Mouse (Mus musculus): ENCODE data around the gene Mettl9. TPM values are rescaled to one million over a fixed set of nuclear protein-coding genes. Genes with fewer than 3 reads are reported as not detected.

Gene Mettl9
- polyA plus RNA-seq, 1 experiment from 2014 or later: 50.9 TPM

DNA sequence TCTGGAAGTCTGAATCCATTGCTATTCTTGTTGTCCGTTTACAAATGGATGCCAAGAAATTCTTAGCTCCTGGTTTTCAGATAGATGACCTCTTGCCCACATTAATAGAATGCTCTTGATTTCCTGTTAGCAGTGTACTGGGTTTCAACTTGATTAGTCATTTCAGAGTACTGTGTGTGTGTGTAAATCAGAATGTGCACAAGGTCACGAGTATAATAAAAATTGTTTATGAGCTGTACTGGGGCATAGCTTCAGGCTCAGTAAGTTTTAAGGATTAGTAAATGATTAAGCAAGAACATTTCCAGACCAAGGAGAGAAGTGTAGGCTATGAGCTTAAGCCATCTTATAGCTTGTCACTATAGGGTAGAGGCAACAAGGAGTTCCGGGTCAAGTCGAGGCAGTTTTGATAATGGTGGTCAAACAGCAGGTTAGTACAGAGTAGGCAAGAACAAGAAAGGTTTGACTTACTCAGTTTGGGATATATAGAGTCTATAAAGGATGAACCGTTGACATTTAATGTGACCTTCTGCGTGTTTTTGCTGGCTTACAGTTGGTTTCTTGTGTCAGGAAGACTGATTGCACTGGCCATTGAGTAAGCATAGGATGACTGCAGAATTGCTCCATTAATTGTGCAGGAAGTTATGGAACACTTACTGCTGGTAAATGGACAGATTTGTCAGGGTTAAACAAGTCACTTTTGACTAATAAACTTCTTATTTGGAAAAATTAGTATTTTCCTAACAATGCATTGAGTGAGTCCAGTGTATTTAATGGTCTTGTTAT is 11.6 kb downstream of the Mettl9 start:
- Histone ChIP-seq H3K36me3 (peaks cover 6% of the 10 kb centered on the region; the same call in 1 of the 2 replicates), H3K9ac (no peak overlapping the region), H3K4me3 (replicated peaks) (no peak overlapping the region), H3K27me3 (no peaks in the 10 kb centered on the region), H3K27ac (no peak overlapping the region), H3K4me1 (replicated peaks) (peaks cover 24% of the 10 kb centered on the region), H3K9me3 (replicated peaks) (no peaks in the 10 kb centered on the region), H3K4me2 (no peak overlapping the region)
- no peak for DNase-seq
- WGBS (ENCODE audit: insufficient replicate concordance): 82% methylated on average over 6 of the region's 6 CpGs
- ATAC-seq (ENCODE audit: low read depth): no peak

DNA sequence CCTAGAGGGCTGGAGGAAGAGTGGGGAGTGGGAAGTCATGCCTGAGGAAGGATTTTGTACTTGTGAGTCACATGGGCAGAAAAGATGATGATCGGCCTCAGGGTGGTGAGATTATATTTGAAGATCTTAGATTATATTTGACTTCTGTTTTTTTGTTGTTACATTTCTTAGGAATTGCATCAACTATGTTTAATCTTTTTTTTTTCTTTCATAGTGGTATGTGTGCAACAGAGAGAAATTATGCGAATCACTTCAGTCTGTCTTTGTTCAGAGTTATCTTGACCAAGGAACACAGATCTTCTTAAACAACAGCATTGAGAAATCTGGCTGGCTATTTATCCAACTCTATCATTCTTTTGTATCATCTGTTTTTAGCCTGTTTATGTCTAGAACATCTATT is 13.4 kb downstream of the Mettl9 start:
- Histone ChIP-seq H3K9ac (no peak overlapping the region), H3K36me3 (peaks cover 12% of the 10 kb centered on the region), H3K27ac (no peak overlapping the region), H3K4me2 (no peak overlapping the region), H3K27me3 (no peaks in the 10 kb centered on the region), H3K4me1 (replicated peaks) (peaks cover 17% of the 10 kb centered on the region; the same call in 1 of the 2 replicates), H3K4me3 (replicated peaks) (no peak overlapping the region), H3K9me3 (replicated peaks) (no peaks in the 10 kb centered on the region)
- ATAC-seq (ENCODE audit: low read depth): no peak
- DNase-seq: no peak
- WGBS (ENCODE audit: insufficient replicate concordance): 89% methylated on average over 2 of the region's 2 CpGs

DNA sequence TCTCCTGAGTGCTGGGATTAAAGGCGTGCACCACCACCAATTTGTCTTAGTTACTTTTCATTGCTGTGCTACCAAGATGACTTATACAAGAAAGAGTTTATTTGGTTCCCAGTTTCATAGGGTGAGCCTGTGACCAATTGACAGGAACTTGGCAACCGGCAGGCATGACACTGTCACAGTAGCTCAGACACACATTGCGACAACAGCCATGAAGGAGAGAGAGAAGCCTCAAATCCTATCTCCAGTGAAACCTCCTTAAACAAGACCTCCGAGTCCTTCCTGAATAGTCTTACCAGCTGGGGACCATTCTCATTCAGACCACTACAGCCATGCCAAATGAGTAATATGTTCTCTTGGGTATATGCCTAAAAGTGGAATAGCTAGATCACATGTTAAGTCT is 18.8 kb downstream of the Mettl9 start:
- DNase-seq: no peak
- H3K9me3 ChIP-seq (replicated peaks): no peaks in the 10 kb centered on the region
- H3K27ac ChIP-seq: no peak overlapping the region
- no peak for ATAC-seq (ENCODE audit: low read depth)
- no peak overlapping the region for H3K9ac ChIP-seq
- H3K27me3 ChIP-seq: no peaks in the 10 kb centered on the region
- peaks cover 45% of the 10 kb centered on the region for H3K36me3 ChIP-seq
- 87% methylated on average over 4 of the region's 4 CpGs for WGBS (ENCODE audit: insufficient replicate concordance)
- no peak overlapping the region for H3K4me3 ChIP-seq (replicated peaks)
- H3K4me2 ChIP-seq: no peak overlapping the region
- H3K4me1 ChIP-seq (replicated peaks): no peaks in the 10 kb centered on the region

DNA sequence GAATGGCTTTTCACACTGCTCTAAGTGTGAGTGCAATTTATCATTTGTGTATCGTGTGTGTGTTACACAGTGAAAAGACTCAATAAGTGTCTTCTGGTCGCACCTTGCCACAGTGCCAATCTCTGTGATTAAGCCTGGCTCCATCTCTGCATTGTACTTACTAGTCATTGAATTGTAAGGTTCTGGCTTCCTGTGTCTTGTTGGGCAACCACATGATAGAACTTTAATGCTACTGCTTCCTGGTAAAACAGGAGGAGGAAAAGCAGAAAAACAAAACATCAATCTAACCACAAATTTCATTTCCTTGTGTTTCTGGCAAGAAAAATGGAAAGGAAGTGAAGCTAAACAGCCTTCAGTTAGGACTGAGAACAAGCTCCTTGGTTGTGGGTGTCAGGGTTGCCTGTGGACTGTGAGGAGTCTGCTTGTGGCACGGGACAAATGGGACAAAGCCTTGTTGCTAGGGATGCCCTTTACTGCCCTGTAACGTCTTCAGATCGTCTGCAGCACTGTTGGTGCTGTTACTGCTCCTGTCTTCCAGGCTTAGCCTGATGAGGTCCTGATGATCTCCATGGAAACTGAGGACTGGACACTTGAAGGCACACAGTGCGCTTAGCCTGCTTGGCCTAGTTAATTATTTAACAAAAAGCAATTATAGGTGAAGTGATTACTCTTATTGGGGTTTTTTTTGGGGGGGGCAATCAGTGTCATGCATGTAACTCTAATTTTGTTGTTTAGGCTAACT is 25.4 kb downstream of the Mettl9 start:
- ATAC-seq (ENCODE audit: low read depth): no peak
- no peak for DNase-seq
- Histone ChIP-seq H3K27ac (no peak overlapping the region), H3K4me3 (replicated peaks) (no peak overlapping the region), H3K36me3 (peaks cover 22% of the 10 kb centered on the region), H3K27me3 (no peaks in the 10 kb centered on the region), H3K4me2 (no peak overlapping the region), H3K9me3 (replicated peaks) (no peaks in the 10 kb centered on the region), H3K4me1 (replicated peaks) (no peaks in the 10 kb centered on the region), H3K9ac (no peak overlapping the region)
- WGBS (ENCODE audit: insufficient replicate concordance): 72% methylated on average over 6 of the region's 6 CpGs

DNA sequence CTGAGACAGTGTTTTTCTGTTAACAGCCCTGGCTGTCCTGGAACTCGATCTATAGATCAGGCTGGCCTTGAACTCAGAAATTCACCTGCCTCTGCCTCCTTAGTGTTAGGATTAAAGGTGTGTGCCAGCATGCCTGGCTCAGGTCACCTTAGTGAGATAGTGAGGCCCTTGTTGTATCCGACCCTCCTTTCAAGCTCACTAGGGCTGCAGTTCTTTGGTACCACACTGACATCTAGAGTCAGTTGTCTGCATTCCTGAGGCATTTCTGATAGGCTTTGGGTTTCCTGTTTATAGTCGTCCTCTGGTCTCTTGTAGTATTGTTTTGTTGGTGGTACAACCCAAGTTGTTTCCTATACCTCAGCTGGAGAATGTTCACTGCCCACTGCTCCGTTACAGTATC is 30.1 kb downstream of the Mettl9 start:
- Histone ChIP-seq H3K4me3 (replicated peaks) (no peak overlapping the region), H3K9me3 (replicated peaks) (no peaks in the 10 kb centered on the region), H3K9ac (no peak overlapping the region), H3K27ac (no peak overlapping the region), H3K4me1 (replicated peaks) (no peaks in the 10 kb centered on the region), H3K36me3 (peaks cover 16% of the 10 kb centered on the region; the same call in 1 of the 2 replicates), H3K4me2 (no peak overlapping the region), H3K27me3 (no peaks in the 10 kb centered on the region)
- WGBS (ENCODE audit: insufficient replicate concordance): 40% methylated on average over 4 of the region's 4 CpGs
- ATAC-seq (ENCODE audit: low read depth) (no peak), DNase-seq (no peak)

DNA sequence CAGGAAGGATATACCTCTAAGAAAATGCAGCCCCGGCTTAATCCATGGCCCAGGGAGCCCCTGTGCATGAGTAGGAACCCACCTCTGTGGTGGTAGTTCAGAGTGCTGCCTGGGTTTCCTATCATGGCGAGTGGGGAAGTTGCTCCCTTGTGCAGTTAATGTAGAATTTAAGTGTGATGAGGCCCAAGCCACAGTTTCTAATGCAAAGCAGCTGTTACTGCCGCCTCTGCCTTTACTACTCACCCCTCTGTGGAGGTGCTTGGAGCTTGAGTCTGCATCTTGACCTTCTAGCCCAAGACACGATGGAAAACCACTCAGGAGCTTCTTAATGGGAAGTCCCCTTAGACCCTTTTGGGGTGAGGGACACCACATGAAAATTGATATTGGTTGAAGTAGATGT is 37.0 kb downstream of the Mettl9 start:
- H3K27me3 ChIP-seq: no peaks in the 10 kb centered on the region
- no peak overlapping the region for H3K9ac ChIP-seq
- H3K4me1 ChIP-seq (replicated peaks): 0 out of 2 replicates have a peak, but pooled peaks cover 3% of the 10 kb centered on the region
- no peak overlapping the region for H3K4me2 ChIP-seq
- H3K27ac ChIP-seq: no peak overlapping the region
- DNase-seq (no peak), ATAC-seq (ENCODE audit: low read depth) (no peak)
- WGBS (ENCODE audit: insufficient replicate concordance): 79% methylated on average over 4 of the region's 4 CpGs
- H3K9me3 ChIP-seq (replicated peaks): no peaks in the 10 kb centered on the region
- H3K36me3 ChIP-seq: peaks cover 37% of the 10 kb centered on the region
- H3K4me3 ChIP-seq (replicated peaks): no peak overlapping the region

DNA sequence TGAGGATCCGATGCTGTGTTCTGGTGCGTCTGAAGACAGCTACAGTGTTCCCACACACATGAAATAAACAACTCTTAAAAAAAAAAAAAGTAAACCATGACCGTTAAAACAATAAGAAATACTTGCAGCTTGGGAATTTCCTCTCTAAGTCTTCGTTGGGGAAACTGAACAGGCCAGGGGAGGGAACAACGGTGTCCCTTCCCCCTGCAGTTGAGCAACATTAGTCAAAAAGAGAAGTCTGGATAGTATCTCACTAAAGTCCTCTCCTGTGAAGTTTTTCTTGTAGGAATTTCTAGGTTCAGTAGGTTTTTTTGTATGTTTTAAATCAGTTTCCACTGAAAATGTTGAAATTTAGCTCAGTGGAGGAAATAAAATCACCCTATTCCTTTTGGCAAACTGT is 38.3 kb downstream of the Mettl9 start:
- DNase-seq (no peak), ATAC-seq (ENCODE audit: low read depth) (no peak)
- H3K27ac ChIP-seq: no peak overlapping the region; the same call in 1 of the 2 replicates
- 64% methylated on average over 5 of the region's 5 CpGs for WGBS (ENCODE audit: insufficient replicate concordance)
- H3K4me1 ChIP-seq (replicated peaks): 0 out of 2 replicates have a peak, but pooled peaks cover 3% of the 10 kb centered on the region
- no peaks in the 10 kb centered on the region for H3K27me3 ChIP-seq
- no peak overlapping the region for H3K4me3 ChIP-seq (replicated peaks)
- H3K36me3 ChIP-seq: peaks cover 39% of the 10 kb centered on the region
- no peaks in the 10 kb centered on the region for H3K9me3 ChIP-seq (replicated peaks)
- H3K4me2 ChIP-seq: 0 out of 2 replicates have a peak overlapping the region, but pooled peaks have one; percentile 8
- H3K9ac ChIP-seq: no peak overlapping the region

DNA sequence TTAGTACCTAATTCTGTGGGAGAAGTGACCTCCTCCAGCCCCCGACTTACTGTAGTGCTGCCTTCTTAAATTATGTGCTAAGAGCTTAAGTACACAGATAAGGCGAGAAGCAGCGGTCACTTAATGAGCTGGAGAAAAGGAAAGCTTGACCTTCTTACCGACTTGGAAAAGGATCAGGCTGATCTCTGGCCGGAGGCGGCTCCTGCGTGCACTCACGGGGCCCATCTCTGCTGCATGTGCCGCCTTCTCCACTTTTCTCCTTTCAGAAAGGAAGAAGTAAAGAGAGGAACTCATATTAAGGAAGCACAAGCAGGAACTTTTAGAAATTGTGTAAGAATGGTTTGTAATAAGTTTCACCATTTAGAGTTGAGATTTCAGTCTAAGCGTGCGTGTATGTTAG is 40.0 kb downstream of the Mettl9 start, which contains the start of gene Igsf6:
Gene Igsf6, minus strand, starts transcription at position 292 of the 400 bp plus-strand sequence.
- DNase-seq (no peak), ATAC-seq (ENCODE audit: low read depth) (no peak)
- Histone ChIP-seq H3K27ac (peak within 1 kb of the TSS; percentile 53), H3K9ac (no peak within 1 kb of the TSS), H3K4me1 (replicated peaks) (0 out of 2 replicates have a peak, but pooled peaks cover 3% of the 10 kb centered on the region), H3K9me3 (replicated peaks) (no peaks in the 10 kb centered on the region), H3K4me2 (peak within 1 kb of the TSS; percentile 15; the same call in 1 of the 2 replicates), H3K36me3 (peaks cover 41% of the 10 kb centered on the region), H3K4me3 (replicated peaks) (peak within 1 kb of the TSS; percentile 32), H3K27me3 (no peaks in the 10 kb centered on the region)
- WGBS (ENCODE audit: insufficient replicate concordance): 60% methylated on average over 11 of the region's 11 CpGs

DNA sequence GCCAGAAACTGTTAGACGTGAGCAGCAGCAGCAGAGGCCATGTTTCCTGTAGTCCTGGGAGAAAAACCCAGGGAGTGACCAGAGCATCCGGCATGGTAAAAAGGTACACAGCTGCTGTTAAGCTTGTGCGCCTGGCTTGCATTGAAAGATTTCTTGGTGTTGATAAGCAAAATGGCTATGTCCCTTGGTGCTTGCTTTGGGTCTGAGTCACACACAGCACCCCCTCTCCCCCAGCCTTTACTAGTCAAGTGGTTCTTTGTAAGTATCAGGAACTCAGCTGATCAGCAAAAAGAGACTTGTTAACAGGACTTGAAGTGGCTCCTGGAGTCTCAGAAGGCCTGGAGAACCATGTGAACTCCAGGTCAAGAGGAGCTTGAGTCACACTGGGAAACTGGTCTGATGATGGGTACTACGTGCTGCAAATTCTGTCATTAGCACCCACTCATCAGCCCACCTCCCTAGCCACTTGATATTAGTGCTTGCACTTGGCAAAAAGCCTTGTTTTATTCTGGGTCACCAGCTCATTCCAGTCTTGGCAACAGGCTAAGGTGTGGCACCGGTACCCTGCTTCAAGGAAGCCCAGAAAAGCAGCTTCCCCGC is 40.7 kb downstream of the Mettl9 start:
- Histone ChIP-seq H3K27me3 (no peaks in the 10 kb centered on the region), H3K27ac (peak overlapping the region; percentile 53), H3K9me3 (replicated peaks) (no peaks in the 10 kb centered on the region), H3K36me3 (peaks cover 38% of the 10 kb centered on the region), H3K4me3 (replicated peaks) (no peak overlapping the region), H3K4me2 (peak overlapping the region; percentile 3; the same call in 1 of the 2 replicates), H3K4me1 (replicated peaks) (0 out of 2 replicates have a peak, but pooled peaks cover 3% of the 10 kb centered on the region), H3K9ac (no peak overlapping the region)
- ATAC-seq (ENCODE audit: low read depth): no peak
- WGBS (ENCODE audit: insufficient replicate concordance): 63% methylated on average over 6 of the region's 6 CpGs
- DNase-seq: no peak

DNA sequence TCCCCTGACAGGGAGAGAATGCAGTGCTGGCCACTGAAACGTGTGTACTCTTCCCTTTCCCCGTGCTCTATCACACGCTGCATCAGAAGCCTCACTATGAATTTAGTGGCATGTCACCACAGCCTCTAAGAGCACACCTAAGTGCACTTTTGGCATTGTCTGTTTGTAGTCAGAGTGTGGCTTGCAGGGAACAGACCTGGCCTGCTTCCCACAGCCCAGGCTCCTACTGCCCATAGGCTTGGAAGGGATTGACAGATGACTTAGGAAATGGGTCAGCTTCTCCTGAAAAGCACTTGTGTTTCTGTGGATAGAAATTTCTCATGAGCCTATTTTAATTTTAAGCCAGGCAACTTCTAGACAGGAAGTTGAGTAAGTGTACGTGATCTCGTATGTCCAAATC is 41.2 kb downstream of the Mettl9 start:
- Histone ChIP-seq H3K4me2 (no peak overlapping the region), H3K27ac (peak overlapping the region; percentile 53; the same call in 1 of the 2 replicates)
- WGBS (ENCODE audit: insufficient replicate concordance): 64% methylated on average over 5 of the region's 5 CpGs

DNA sequence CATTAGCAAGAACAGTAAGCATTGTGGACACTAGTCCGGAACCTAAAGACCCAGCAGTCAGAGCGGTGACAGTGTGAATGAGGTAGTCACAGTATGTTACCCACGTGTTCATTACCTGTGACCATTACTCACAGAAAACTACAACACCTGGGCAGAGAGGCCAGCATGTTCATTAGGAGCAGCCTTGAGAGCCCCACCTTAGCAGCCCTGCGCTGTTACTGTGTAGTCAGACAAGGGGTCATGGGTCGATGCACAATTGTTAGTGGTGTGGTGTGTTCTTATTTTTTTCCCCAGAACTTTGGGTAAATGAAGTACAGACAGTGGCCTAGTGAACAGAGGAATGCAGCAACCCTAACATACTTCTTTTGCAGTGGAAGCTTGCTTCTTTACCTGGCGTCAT is 43.1 kb downstream of the Mettl9 start:
- WGBS (ENCODE audit: insufficient replicate concordance): 88% methylated on average over 6 of the region's 6 CpGs
- no peak for ATAC-seq (ENCODE audit: low read depth)
- Histone ChIP-seq H3K4me2 (no peak overlapping the region), H3K4me3 (replicated peaks) (no peak overlapping the region), H3K27ac (no peak overlapping the region), H3K9ac (no peak overlapping the region), H3K9me3 (replicated peaks) (no peaks in the 10 kb centered on the region), H3K36me3 (peaks cover 27% of the 10 kb centered on the region), H3K27me3 (no peaks in the 10 kb centered on the region), H3K4me1 (replicated peaks) (0 out of 2 replicates have a peak, but pooled peaks cover 3% of the 10 kb centered on the region)
- no peak for DNase-seq

More for the DNA sequence above, 41.2 kb downstream of the Mettl9 start:
- no peak overlapping the region for H3K9ac ChIP-seq
- peaks cover 34% of the 10 kb centered on the region for H3K36me3 ChIP-seq
- no peaks in the 10 kb centered on the region for H3K27me3 ChIP-seq
- no peak for ATAC-seq (ENCODE audit: low read depth)
- H3K4me1 ChIP-seq (replicated peaks): 0 out of 2 replicates have a peak, but pooled peaks cover 3% of the 10 kb centered on the region
- no peak for DNase-seq
- H3K9me3 ChIP-seq (replicated peaks): no peaks in the 10 kb centered on the region
- no peak overlapping the region for H3K4me3 ChIP-seq (replicated peaks)

Measured in liver, embryonic 13.5 days (tissue).